Mouse (Mus musculus) CD4-positive, CD25-positive, alpha-beta regulatory T cell, adult 4 months (primary cell): ENCODE results near the gene Rev3l. TPM values are rescaled to one million over a fixed set of nuclear protein-coding genes. Genes with fewer than 3 reads are reported as not detected.
A peak's percentile ranks its signal among the peaks of the same experiment; 100 is the strongest.

Experiments used
- ATAC-seq: one replicate; pipeline ENCODE4 v1.8.0; 2017
- polyA plus RNA-seq, 2 experiments: library from polyadenylated mRNA; unstranded; fragments of 100-300 nt; shearing (Covaris generic); gene quantifications; one replicate each; pipeline ENCODE4 v1.2.1; 2017

Rev3l gene
- polyA plus RNA-seq = 10 to 100 TPM; 14.6 to 15.5 TPM

DNA sequence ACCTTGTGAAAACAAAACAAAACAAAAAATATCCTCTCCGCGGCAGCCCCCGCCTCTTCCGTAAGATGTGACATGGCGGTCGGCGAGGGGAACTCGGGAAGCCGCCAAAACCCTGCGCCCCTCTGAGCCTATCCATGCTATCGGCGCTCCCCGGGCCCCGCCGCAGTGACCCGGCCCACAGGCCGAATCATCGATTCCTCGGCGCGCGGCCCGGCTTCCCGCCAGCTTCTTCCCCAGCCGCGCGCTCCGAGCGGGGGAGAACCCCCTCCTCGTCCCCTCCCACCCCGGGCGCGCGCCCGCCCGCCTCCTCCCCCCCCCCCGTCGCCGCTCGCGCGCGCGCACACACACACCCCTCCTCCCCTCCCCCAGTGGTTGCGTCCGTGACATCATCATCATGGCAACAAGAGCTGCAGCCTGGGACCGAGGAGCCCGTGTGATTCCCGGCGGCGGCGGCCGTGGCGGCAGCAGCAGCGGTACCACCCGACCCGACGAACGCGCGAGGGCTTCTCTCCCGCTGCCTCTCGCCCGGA, at the start of gene Rev3l:
Gene Rev3l, plus strand, starts transcription at position 383 of the 530 bp plus-strand sequence.
- peak; percentile 48 for ATAC-seq

DNA sequence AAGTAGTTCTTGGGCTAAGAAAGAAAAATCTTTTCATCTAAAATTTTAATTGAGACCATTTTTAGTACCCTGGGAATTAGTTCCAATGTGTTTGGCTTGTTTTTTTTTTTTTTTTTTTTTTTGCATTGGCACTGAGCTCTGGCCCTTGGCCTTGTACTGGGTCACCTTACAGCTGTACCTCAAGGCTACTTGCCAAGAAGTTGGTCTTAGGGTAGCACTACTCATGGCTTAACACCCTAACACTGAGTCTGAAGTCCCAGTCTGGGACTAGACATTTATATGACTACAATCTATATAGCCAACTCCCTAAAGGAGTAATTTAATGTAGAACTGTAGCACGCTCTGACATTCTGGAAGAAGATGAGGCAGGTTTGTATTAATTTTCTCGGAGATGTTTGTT, 49.4 kb upstream of the Rev3l start:
- no peak for ATAC-seq

DNA sequence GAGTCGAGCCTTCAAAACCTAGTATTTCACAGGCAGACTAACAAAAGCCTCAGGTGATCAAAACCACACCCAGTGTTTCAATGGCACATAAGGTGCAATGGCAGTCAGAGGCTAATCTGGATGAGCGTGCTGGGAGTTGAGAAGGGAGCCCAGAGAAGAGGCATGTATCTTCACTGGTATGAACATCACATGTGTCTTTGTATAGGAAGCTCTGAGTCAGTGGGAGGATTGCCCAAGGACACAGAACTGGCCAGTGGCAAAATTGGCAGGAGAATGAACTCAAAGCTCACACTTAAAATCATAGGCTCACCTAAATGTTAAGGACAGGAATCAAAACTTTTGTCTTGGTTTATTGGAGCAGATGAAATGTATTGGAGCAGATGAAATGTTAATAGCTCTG, 48.4 kb upstream of the Rev3l start:
- ATAC-seq = no peak

DNA sequence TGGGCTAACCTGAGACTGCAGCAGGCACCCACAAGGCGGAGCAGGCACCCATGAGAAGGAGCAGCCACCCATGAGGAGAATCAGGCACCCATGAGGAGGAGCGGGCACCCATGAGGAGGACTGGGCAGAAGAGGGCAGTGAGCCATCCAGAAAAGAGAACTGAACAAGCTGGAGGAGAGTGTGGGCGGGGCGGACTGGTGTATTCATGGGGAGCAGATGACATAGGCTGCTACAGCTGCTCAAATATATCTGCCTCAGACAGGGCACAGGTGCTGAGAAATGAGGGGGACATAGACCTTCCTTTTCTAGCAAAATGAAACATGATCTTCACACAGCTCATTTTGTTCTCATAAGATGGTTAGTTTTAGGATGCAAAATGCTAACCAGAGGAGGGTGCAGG, 45.1 kb upstream of the Rev3l start:
- no peak for ATAC-seq

DNA sequence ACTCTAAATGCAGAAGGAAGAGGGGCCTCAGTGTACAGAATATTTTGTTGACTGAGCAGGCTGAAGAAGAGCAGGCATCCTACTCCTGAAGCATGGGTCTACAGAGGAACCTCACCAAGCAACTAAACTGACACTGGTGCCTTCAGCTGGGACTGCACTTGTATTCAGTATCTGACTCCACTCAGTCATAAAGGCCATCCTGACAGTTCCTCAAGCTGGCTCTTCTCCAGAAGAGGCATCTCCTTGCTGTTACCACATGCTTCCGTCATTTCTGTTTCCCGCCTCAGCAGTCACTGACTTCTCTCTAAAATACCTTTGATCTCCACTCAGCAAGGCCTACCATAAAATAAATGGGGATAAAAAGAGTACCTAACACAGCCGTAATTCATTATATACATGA, 44.1 kb upstream of the Rev3l start:
- ATAC-seq = no peak

DNA sequence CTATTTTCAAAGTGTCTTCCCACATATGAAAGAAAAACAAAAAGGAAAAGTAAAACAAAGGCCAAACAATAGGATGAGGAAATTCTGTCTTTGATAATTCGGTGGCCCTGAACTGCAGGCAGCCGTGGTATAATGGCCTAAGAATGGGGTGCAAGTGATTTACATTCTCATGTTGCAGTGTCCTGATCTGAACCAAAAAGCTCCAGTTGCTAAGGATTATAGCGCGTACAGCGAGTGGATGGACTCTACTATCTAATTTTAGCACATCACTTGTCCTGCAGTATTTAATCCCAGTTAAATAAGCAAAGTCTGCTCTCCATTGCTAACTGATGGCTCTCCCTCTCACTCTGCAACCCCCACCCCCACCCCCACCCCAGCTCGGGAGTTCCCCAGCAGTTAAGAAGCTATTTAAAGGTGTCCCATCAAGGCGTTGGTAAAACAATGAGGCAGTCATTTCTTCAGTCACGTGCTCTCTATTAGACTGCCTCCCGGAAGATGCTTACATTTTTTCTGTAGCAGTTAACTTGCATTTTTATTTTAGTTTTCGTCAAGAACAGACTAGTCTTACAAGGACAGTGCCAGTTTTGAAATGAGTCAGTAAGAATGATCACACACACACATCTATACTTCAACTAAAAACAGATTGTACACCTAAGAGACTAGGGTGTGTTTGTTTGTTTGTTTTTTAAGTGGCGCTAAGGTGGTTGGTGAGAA, 40.4 kb upstream of the Rev3l start:
- ATAC-seq = peak; percentile 81

DNA sequence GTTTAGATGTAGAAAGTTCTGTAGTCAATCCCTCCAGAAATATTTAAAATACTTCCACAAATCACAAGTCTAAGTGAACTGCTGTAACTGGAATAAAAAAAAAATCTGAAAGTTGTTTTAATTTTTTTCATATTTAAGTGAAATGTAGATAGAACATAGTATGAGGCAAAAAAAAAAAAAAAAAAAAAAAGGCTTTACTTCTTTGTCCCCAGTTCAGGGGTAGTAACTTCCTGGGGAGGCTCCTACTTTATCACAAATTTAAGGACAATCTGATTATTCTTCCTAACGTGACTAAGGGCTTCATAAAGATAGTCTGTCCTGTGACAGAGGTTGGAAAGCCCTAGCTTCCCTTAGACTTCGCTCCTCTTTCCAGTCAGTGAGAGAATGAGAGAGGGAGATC, 39.8 kb upstream of the Rev3l start:
- ATAC-seq = no peak

DNA sequence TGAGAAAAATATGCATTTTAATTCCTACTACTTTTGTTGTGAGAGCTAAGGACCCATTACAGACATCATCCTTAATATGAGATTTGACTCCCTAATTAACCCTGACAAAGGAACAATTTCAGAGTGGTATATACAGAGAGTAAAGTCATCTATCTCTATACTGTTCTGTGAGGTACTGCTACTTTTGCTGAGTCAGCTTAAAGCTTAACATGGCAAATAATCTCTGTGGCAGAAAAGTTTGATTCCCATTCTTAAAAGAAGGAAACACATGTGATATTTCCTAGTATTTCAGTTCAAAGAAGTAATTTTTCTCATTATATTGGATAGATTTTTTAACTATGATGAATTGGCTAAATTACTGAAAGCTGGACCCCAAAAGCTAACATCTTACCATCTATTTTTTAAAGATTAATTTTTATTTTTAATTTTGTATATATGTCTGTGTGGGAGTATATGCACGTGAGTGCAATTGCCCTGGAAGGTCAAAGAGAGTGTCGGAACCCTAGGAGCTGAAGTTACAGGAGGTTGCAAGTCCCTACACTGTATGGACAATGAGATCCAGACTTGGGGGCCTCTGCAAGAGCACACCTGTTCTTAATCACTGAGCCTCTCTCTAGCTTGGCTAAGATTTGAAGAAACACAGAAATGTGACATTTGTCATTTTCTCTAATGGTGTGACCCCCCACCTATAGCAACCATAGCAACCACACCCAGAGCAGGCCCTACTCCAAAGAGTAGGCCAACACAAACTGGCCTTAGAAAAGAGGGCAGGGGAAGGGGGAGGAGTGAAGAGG, 24.0 kb upstream of the Rev3l start:
- ATAC-seq = no peak

DNA sequence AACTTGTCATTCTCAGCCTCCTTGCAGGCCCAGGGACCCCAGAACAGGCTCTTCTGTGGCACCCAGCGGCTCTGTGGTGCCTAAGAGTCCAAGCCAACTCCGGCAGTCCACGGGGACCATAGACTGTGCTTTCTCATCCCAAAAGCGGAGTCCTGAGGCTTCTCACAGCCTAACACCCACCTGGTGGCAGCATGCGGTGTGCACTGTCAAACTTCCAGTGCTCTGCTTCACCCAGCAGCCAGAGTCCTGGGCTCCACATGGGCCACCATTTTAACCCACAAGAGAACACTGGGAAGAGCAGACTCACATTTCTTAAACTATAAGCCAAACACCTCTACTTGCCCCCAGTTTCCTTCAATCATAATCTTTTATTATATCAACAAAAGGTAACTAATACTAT, 15.0 kb upstream of the Rev3l start:
- no peak for ATAC-seq

DNA sequence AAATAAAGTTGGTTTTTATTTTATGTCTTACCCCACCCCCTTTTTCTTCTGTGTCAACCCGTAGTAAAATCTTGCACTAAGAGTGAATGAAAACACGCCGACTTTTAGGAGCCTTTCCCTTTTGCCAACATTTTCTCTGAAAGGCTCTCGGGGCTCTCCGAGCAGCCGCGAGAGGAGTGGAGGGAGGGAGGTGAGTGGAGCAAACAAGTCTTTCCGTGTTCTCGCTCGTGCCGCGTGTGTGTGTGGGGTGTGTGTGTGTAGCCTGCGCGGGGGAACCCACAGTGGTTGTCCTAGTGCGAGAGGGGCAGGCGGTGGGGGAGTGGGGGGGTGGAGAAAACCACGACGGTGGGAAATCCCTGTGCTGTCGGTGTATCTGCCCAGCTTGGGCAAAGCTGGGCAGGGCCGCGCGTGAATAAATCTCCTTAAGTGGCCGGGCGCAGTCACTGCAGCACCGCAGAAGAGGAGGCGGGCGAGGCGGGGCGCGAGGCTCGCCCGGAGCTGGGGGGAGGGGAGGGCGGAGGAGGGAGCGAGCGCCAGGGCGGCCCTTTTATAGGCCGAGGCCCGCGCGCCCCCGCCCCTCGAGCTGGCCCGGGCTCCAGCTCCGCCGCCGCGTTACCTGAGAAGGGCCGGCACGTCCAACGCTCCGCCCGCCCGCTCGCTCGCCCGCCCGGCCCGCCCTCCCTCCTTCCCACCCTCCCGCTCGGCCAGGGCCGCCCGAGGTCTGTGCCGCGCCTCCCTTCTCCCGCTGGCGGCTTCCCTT, 762 bp upstream of the Rev3l start:
- ATAC-seq = peak; percentile 53

DNA sequence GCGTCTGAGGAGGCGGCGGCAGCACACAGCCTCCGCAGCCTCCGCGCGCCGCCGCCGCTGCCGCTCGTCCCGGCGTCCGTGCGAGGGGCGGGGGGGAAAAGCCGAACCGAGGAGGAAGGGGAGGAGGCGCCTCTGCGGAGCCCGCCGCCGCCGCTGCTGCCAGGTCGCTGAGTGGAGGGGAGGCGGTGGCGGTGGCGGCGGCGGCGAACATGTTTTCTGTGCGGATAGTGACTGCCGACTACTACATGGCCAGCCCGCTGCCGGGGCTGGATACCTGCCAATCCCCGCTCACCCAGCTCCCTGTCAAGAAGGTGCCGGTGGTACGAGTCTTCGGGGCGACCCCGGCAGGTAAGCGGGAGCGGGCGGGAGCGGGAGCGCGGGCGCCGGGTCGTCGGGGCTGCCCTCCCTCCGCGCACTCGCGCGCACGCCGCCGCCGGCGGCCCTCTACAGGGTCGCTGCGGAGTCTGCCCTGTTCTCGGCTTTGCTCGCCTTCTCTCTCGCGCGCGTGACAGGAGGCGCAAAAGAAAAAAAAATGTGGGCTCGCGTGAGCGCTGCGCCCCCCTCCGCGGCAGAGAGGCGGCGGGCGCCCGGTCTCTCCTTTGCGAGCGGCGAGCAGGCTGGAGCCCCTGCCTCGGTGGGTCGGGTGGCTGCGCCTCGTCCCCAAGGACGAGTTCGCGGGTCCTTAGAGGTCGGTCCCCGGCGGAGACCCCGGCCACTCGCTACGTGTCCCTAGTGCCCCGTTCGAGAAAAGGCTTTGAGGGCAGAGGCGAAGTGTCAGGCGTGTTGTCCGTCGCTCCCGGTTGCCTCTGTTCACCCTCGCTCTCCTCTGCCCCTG, 565 bp downstream of the Rev3l start:
- ATAC-seq = peak; percentile 59

DNA sequence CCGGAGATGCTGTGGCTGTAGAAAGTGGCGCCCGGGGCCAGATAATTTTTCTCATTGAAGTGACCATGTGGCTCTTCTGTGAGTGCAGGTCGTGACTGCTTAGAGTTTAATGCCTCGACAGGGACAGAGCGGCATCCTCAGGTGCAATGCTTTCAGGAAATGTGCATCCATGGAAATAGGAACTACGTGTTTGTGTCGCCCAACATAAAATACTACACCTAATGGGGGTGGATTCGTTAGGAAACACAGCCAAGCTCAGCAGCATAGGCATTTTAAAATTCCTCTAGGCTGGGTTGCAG, 1.1 kb downstream of the Rev3l start:
- ATAC-seq = no peak

DNA sequence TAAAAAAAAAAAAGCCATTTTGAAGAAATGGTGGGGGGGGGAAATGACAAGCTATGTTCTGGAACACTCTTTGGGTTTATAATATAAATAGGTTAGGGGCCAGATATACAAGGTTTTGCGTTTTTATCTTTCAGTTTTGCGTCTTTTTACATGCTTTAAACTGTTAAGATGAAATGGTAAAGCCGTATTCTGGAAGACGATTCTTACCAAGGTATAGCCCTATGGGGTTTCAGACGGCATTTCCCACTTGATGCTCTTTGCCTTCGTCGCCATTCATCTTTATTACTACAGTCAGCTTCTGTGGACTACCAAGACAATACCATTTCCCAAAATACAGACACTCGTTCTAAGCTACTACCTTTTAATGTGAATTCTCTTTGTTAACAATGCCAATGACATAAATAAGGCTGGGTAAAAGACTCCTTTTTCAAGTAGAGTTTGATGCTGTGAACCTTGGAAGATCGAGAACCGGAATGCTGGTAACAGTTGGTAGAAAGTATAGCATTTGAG, 1.6 kb downstream of the Rev3l start:
- no peak for ATAC-seq

DNA sequence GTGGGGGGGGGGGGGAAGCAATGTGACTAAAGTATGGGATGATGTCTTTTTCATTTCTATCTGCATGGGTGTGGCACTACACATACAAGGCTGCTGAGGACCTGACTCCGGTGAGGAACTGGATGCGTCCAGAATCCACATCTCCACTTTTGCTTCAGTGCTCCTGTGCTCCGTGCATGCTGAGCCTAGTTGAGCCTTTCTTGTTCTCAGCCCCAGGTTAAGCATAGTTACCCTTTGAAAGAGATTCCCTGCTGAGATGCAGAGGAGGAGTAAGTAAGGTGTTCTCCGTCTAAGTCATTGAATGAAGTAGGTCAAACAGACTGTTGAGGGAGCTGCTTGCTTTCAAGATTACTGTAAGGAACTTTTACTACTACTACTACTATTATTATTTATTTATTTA, 4.3 kb downstream of the Rev3l start:
- no peak for ATAC-seq

DNA sequence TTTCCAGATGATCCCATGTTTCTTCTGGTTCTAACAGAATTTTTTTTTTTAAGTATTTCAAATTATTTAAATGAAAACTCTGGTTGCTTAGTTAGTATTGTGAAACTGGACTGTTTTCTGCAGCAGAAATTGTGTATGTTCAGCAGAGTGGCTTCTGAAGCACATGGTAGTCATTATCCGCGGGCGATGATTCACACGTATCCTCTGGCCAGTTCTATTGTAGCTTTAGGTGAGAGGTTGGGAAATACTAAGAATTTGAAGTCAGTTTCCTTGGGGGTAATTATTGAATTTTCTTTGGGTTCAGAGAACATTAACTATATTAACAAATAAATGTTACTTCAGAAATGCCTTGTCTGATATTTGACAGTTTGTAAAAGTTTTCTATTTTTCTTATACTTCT, 10.1 kb downstream of the Rev3l start:
- no peak for ATAC-seq

DNA sequence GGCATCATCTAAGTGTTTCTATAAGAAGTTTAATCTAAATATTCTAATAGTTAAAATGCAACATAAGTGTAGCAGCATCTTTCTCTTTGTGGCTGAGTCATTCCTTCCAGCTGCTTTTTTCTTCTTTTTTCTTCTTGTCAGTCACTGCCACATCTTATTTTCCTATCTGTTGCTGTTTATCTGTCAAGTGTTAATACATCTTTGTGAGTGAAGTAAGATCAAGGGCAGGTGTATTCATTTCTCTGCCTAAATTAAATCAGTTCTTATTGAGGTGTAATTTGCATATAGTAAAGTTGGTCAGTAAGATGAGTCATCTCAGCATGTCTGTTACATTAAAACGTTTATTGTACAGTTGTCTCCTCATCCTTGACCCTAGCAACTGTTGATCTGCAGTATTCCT, 32.8 kb downstream of the Rev3l start:
- ATAC-seq = peak; percentile 65

DNA sequence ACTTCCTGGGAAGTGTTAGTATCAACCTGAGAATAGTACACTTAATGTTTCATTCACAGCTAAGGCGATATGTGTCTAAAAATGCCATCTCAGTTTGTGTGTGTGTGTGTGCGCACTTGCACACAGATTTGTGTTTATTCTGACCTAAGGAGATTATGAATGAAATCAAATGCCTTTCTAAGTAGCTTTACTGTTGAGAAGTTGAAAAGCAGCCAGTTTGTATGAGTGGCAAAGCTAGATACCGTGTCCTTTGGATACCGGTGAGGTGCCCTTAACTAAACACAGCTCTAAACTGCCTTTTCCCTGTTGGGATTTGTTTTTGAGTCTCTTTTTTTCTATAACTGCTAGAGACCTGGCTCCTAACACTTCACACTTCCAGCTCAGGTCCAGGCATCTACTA, 34.8 kb downstream of the Rev3l start:
- no peak for ATAC-seq

DNA sequence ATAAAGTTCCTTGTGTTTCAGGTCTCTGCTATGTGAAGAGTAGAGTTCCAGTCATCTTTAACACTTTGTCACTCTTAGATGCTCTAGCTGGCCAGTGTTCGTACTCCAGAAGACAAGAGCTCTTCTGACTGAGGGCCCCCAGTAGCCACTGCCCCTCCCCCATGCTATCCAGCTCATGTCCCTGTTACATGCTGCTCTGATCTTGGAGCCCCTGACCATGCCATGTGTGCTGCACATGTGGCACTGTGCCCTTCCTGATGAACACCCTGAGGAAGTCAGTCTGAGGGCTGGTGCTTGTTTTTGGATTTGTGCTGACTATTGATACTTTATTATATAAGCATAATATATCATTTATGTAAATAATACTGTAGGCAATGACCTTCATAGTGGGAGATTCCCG, 40.3 kb downstream of the Rev3l start:
- ATAC-seq = no peak

DNA sequence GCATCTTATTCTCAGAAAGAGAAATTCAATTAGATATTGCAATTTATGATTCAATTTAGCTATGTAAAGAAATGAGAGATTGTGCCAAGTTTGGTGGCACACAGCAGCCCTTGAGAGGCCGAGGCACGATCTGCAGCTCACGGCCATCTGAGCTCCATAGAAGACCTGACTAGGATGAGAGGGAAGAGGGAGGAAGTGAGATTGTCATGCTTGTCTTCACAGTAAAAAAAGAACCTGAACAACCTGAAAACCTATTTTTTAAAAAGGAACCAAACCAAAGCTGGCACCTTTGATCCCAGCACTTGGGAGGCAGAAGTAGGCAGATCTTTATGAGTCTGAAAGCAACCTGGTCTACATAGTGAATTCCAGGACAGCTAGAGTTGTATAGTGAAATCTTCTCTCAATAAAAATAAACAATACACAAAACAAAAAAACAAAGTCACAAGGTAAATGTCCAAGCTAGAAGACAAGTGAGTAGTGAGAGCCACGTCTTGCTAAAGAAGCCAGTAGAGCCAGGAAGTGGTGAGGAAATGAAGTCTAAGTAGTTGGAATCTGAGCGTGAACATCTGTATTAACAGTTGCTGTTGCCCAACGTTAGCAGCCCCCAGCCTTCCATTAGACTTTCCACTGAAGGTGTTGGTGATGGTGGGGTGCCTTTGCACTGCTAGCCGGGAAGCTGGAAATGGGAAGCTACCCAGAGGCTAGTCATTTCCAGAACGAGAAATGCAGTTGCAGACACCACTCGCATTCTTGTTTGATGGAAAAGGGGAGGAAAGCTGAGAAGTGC, 42.2 kb downstream of the Rev3l start:
- peak; percentile 46 for ATAC-seq

DNA sequence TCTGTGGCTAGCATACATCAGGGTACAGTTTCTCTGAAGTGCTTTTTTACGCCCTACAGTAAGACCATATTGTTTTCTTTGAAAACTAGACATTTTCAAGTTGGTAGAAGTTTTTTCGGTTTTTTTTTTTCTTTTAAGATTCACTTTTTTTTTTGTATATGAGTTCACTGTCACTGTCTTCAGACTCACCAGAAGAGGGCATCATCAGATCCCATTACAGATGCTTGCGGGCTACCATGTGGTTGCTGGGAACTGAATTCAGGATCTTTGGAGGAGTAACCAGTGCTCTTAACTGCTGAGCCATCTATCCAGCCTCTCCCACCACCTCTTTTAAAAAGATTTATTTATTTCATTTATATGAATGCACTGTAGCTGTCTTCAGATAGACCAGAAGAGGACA, 45.0 kb downstream of the Rev3l start:
- ATAC-seq = peak; percentile 32

DNA sequence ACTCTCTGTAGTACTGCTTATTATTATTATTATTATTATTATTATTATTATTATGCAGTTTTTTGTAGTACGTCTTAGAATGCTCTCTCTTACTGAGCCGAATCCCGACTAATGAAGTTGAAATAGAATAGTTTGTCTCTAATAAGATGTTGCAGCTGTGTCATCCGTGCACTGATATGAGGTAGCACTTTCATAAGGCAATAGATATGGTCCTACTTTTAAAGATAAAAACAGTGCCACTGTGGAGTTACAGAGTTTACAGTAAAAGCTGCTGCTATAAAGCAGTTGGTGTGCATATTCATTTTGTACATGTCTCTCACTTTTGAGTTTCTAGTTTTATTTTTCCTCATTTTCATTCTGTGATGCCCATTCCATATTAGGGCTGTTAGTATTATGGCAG, 46.4 kb downstream of the Rev3l start:
- ATAC-seq = no peak

DNA sequence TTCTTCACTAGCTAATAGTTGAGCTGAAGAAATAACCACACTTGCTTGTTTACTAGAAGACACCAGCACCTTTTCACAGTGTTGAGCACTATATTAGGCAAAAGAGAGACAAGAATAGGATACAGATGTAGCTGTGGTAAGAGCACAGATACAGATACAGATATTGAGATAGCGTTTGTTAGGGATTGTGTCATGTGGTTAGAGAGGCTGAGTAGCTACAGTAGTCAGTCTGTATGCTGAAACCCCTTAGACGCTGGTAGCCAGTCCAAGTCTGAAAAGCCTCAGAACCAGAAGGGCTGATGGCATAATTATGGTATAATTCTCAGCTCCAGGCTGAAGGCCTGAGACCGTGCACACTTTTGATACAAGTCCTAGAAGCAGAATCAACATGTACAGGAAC, 53.3 kb downstream of the Rev3l start:
- ATAC-seq = no peak
